Mouse (Mus musculus) liver, postnatal 0 days (tissue): ENCODE measurements at regions not wholly inside any gene's neighbourhood (a gene's known extent, or its start where the extent isn't known, plus 50 kb on each side); places are given as distances from the start of the nearest gene placed in this dataset.

Experiments
- ATAC-seq: fragments of 200-750 bp; cut with Nextera tagmentation; 2 replicates; pipeline ENCODE4 v1.8.0; 2017; ENCODE audit warnings: mild to moderate bottlenecking, moderate library complexity
- DNase-seq: peaks from one replicate; pipeline ENCODE4 v3.0.0-alpha.2; 2016
- H3K27ac ChIP-seq: fragments of 300-500 bp; sonication (generic); 2 replicates; pipeline ENCODE4 v1.5.1; 2014; ENCODE audit warnings: antibody characterized with exemption, moderate library complexity, mild to moderate bottlenecking, low read depth
- H3K27me3 ChIP-seq: fragments of 300-500 bp; sonication (generic); 2 replicates; pipeline ENCODE4 v1.6.1; 2014; ENCODE audit warnings: low read length, control low read depth, mixed read lengths; ENCODE audit not compliant: insufficient read depth
- H3K36me3 ChIP-seq: fragments of 300-500 bp; sonication (generic); replicated peaks from 2 replicates; pipeline ENCODE4 v1.6.1; 2014; ENCODE audit warnings: mild to moderate bottlenecking, control low read depth, low read length, moderate library complexity, mixed read lengths; ENCODE audit not compliant: insufficient read depth
- H3K4me1 ChIP-seq: fragments of 300-500 bp; sonication (generic); 2 replicates; pipeline ENCODE4 v1.6.1; 2014; ENCODE audit warnings: antibody characterized with exemption, mild to moderate bottlenecking, control low read depth; ENCODE audit not compliant: insufficient read depth
- H3K4me2 ChIP-seq: fragments of 300-500 bp; sonication (generic); 2 replicates; pipeline ENCODE4 v1.6.1; 2014; ENCODE audit warnings: low read depth, mild to moderate bottlenecking, low read length, moderate library complexity, mixed read lengths
- H3K4me3 ChIP-seq: fragments of 300-500 bp; sonication (generic); 2 replicates; pipeline ENCODE4 v1.5.1; 2014; ENCODE audit warnings: low read depth, low read length
- H3K9ac ChIP-seq: fragments of 300-500 bp; sonication (generic); replicated peaks from 2 replicates; pipeline ENCODE4 v1.6.1; 2014; ENCODE audit warnings: mild to moderate bottlenecking, moderate library complexity
- H3K9me3 ChIP-seq: fragments of 300-500 bp; sonication (generic); 2 replicates; pipeline ENCODE4 v1.6.1; 2016; ENCODE audit warnings: mild to moderate bottlenecking, control low read depth, low read length, mixed read lengths
- CTCF ChIP-seq: sonication (generic); IDR thresholded peaks from 2 replicates; pipeline ENCODE4 v1.5.1; 2016; ENCODE audit warnings: antibody characterized with exemption, low read depth
- EP300 ChIP-seq: IDR thresholded peaks from 2 replicates; pipeline ENCODE4 v1.6.1; 2016; ENCODE audit warnings: antibody characterized with exemption, low read depth, mild to moderate bottlenecking

DNA sequence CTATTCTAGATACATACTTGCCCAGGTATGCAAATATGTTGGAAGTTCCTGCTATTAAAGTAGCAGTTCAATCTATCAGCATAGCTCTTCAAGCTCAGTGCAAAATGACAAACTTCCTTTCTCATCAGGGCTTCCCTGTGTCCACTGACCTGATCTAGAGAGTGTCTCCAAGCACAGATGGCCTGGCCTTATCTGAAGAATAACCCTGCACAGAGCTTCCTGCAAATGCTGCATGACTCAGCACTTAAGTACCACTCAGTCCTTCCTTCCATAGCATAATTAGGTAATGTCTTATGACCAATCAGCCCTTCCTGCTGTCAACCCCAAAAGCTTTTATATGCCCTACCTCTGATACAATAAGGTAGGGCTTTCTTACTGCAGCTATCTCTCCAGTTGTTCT is 644.6 kb downstream of the Tmem182 start:
- no peak for TF ChIP-seq EP300
- TF ChIP-seq CTCF: no peak
- no peaks in the 10 kb centered on the region for H3K27me3 ChIP-seq
- no peak overlapping the region for H3K4me2 ChIP-seq
- H3K4me3 ChIP-seq: no peak overlapping the region
- H3K9me3 ChIP-seq: no peaks in the 10 kb centered on the region
- no peak overlapping the region for H3K9ac ChIP-seq
- no peak overlapping the region for H3K27ac ChIP-seq
- H3K36me3 ChIP-seq: no peaks in the 10 kb centered on the region
- H3K4me1 ChIP-seq: no peaks in the 10 kb centered on the region
- DNase-seq: no peak
- ATAC-seq: no peak
